Mouse (Mus musculus): Measurements from ENCODE around the gene Tmbim7. TPM values are rescaled to one million over a fixed set of nuclear protein-coding genes. Genes with fewer than 3 reads are reported as not detected.
"Not testable (repeated sequence)": the region's sequence is repeated elsewhere in the genome, so short reads cannot be mapped to it uniquely, and the experiment has no call there.

Tmbim7 gene
- polyA plus RNA-seq, 1 experiment from 2014 or later, result not detected

- H3K9me3 ChIP-seq (replicated peaks), result no peaks in the 10 kb centered on the region
- peaks cover 10% of the 10 kb centered on the region for H3K4me1 ChIP-seq (replicated peaks)
- peaks cover 39% of the 10 kb centered on the region for H3K36me3 ChIP-seq
- H3K27me3 ChIP-seq, result no peaks in the 10 kb centered on the region
- H3K4me3 ChIP-seq, result no peak overlapping the region
- 80% methylated on average over 6 of the region's 6 CpGs for WGBS
- no peak overlapping the region for H3K4me2 ChIP-seq
- H3K9ac ChIP-seq, result no peak overlapping the region
- no peak overlapping the region for H3K27ac ChIP-seq
- no peak for ATAC-seq (replicated peaks; ENCODE audit: insufficient number of reproducible peaks, insufficient read depth, low FRiP score, low read depth)
Measured at GRCm38 (mm10) chr5:3645326-3645725, 5.7 kb upstream of the Tmbim7 start.

GRCm38 (mm10) chr5:3646539-3646938 lies 4.4 kb upstream of the Tmbim7 start:
- H3K9me3 ChIP-seq (replicated peaks), result no peaks in the 10 kb centered on the region
- H3K4me1 ChIP-seq (replicated peaks), result peaks cover 10% of the 10 kb centered on the region
- peaks cover 30% of the 10 kb centered on the region for H3K36me3 ChIP-seq
- H3K4me3 ChIP-seq, result peak overlapping the region; percentile 82
- H3K27me3 ChIP-seq, result no peaks in the 10 kb centered on the region
- H3K4me2 ChIP-seq, result peak overlapping the region; percentile 65
- 22% methylated on average over 6 of the region's 6 CpGs for WGBS
- peak overlapping the region; percentile 88 for H3K9ac ChIP-seq
- no peak overlapping the region for H3K27ac ChIP-seq
- no peak for ATAC-seq (replicated peaks; ENCODE audit: insufficient number of reproducible peaks, insufficient read depth, low FRiP score, low read depth)

DNA sequence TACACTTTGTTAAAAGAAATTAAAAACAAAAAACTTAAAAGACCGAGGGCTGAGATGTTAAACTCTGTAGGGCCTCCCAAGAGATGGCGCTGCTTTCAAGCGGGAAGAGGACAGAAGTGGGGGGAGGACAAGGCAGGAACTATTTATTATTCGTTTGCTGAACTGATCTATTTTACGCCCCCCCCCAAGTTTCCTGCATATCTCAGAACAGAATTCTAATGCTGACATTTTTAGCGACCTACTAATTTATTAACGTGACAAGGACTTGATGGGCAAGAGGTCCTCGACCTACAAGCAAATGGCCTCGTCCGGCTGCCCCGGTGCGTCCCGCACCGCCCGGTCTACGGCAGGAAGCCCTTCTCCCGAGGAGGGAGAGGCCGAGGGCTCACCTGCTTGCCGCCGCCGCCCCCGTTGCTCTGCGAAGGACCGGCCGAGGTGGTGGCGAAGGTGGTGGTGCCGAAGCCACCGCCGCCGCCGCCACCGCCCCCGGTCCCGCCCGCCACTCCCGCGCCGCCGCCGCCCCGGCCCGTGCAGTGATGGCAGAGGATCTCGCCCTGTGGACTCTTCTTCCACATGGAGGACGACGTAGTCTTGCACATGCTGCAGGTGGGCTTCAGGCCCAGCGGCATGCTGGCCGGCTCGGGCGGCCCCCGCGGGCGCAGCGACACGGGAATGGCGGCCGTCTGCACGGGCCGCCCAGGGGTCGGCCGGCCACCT lies 3.8 kb upstream of the Tmbim7 start:
- H3K27ac ChIP-seq, result peak overlapping the region; percentile 90
- no peaks in the 10 kb centered on the region for H3K9me3 ChIP-seq (replicated peaks)
- ATAC-seq (replicated peaks; ENCODE audit: insufficient number of reproducible peaks, insufficient read depth, low FRiP score, low read depth), result peak; percentile 72
- H3K27me3 ChIP-seq, result no peaks in the 10 kb centered on the region
- peak overlapping the region; percentile 65 for H3K4me2 ChIP-seq
- peaks cover 10% of the 10 kb centered on the region for H3K4me1 ChIP-seq (replicated peaks)
- H3K4me3 ChIP-seq, result peak overlapping the region; percentile 82
- WGBS, result under 1% methylated on average over 56 of the region's 60 CpGs
- peaks cover 23% of the 10 kb centered on the region for H3K36me3 ChIP-seq
- H3K9ac ChIP-seq, result peak overlapping the region; percentile 88

- Histone ChIP-seq H3K27me3 (no peaks in the 10 kb centered on the region), H3K27ac (peak overlapping the region; percentile 90), H3K4me2 (peak overlapping the region; percentile 65), H3K4me3 (peak overlapping the region; percentile 82), H3K9ac (peak overlapping the region; percentile 88), H3K36me3 (peaks cover 18% of the 10 kb centered on the region), H3K9me3 (replicated peaks) (no peaks in the 10 kb centered on the region), H3K4me1 (replicated peaks) (peaks cover 10% of the 10 kb centered on the region)
- 1% methylated on average over 44 of the region's 46 CpGs for WGBS
- peak; percentile 96 for ATAC-seq (replicated peaks; ENCODE audit: insufficient number of reproducible peaks, insufficient read depth, low FRiP score, low read depth)
Measured at GRCm38 (mm10) chr5:3647708-3648121, 3.3 kb upstream of the Tmbim7 start.

- Histone ChIP-seq H3K36me3 (peaks cover 13% of the 10 kb centered on the region), H3K9me3 (replicated peaks) (no peaks in the 10 kb centered on the region), H3K4me2 (peak overlapping the region; percentile 65), H3K4me3 (0 out of 2 replicates have a peak overlapping the region, but pooled peaks have one; percentile 8), H3K9ac (no peak overlapping the region), H3K27me3 (no peaks in the 10 kb centered on the region), H3K27ac (0 out of 2 replicates have a peak overlapping the region, but pooled peaks have one; percentile 37), H3K4me1 (replicated peaks) (peaks cover 10% of the 10 kb centered on the region)
- no peak for ATAC-seq (replicated peaks; ENCODE audit: insufficient number of reproducible peaks, insufficient read depth, low FRiP score, low read depth)
- WGBS, result 54% methylated on average over 4 of the region's 4 CpGs
Measured at GRCm38 (mm10) chr5:3648206-3648848, 2.7 kb upstream of the Tmbim7 start.

- no peak for ATAC-seq (replicated peaks; ENCODE audit: insufficient number of reproducible peaks, insufficient read depth, low FRiP score, low read depth)
- Histone ChIP-seq H3K9me3 (replicated peaks) (no peaks in the 10 kb centered on the region), H3K4me3 (no peak overlapping the region), H3K4me1 (replicated peaks) (peaks cover 10% of the 10 kb centered on the region), H3K4me2 (no peak overlapping the region), H3K27me3 (no peaks in the 10 kb centered on the region), H3K27ac (no peak overlapping the region), H3K36me3 (peaks cover 11% of the 10 kb centered on the region), H3K9ac (no peak overlapping the region)
- WGBS, result 74% methylated on average over 4 of the region's 4 CpGs
Measured at GRCm38 (mm10) chr5:3648849-3649210, 2.2 kb upstream of the Tmbim7 start.

- 80% methylated on average over 5 of the region's 5 CpGs for WGBS
- Histone ChIP-seq H3K9me3 (replicated peaks) (no peaks in the 10 kb centered on the region), H3K36me3 (no peaks in the 10 kb centered on the region), H3K27me3 (no peaks in the 10 kb centered on the region), H3K27ac (no peak overlapping the region), H3K4me2 (no peak overlapping the region), H3K4me1 (replicated peaks) (0 out of 2 replicates have a peak, but pooled peaks cover under 1% of the 10 kb centered on the region), H3K9ac (no peak overlapping the region), H3K4me3 (no peak overlapping the region)
- ATAC-seq (replicated peaks; ENCODE audit: insufficient number of reproducible peaks, insufficient read depth, low FRiP score, low read depth), result no peak
Measured at GRCm38 (mm10) chr5:3651621-3652020, 640 bp downstream of the Tmbim7 start.

GRCm38 (mm10) chr5:3652903-3653575 lies 2.1 kb downstream of the Tmbim7 start:
- not testable (repeated sequence) for H3K4me3 ChIP-seq; H3K4me1 ChIP-seq (replicated peaks); H3K27ac ChIP-seq; H3K27me3 ChIP-seq; H3K9ac ChIP-seq; ATAC-seq (replicated peaks; ENCODE audit: insufficient number of reproducible peaks, insufficient read depth, low FRiP score, low read depth); H3K36me3 ChIP-seq; H3K4me2 ChIP-seq; H3K9me3 ChIP-seq (replicated peaks)
- WGBS, result 92% methylated on average over 16 of the region's 25 CpGs

GRCm38 (mm10) chr5:3653801-3654200 lies 2.8 kb downstream of the Tmbim7 start:
- ATAC-seq (replicated peaks; ENCODE audit: insufficient number of reproducible peaks, insufficient read depth, low FRiP score, low read depth), result no peak
- H3K4me3 ChIP-seq, result no peak overlapping the region
- no peak overlapping the region for H3K9ac ChIP-seq
- WGBS, result 81% methylated on average over 4 of the region's 4 CpGs
- H3K36me3 ChIP-seq, result no peaks in the 10 kb centered on the region
- H3K9me3 ChIP-seq (replicated peaks), result no peaks in the 10 kb centered on the region
- no peak overlapping the region for H3K4me2 ChIP-seq
- no peaks in the 10 kb centered on the region for H3K4me1 ChIP-seq (replicated peaks)
- H3K27me3 ChIP-seq, result no peaks in the 10 kb centered on the region
- H3K27ac ChIP-seq, result no peak overlapping the region

DNA sequence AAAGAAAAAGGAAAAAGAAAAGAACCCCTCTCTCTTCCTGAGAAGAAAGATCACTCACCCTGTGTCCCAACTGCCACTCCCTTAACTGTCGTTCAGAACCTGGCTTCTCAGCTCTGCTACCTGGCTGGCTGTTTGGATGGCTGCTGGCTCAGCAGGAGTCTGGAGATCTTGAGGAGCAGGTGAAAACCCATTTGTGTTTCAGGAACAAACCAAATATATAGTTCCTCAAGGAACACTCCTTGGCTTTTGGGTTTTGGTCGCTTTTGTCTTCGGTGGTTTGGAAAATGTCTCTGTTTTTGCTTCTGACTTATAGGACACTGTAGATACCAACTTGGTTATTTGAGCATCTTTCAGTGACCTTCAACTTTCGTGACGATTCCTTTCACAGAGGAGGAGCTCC lies 6.1 kb downstream of the Tmbim7 start, which contains the start of gene Gatad1:
TSS of gene Gatad1 (minus strand) at position 101 of the 400 bp plus-strand sequence.
- Histone ChIP-seq H3K9ac (no peak within 1 kb of the TSS), H3K27ac (no peak within 1 kb of the TSS), H3K9me3 (replicated peaks) (no peaks in the 10 kb centered on the region), H3K4me3 (no peak within 1 kb of the TSS), H3K27me3 (no peaks in the 10 kb centered on the region), H3K36me3 (no peaks in the 10 kb centered on the region), H3K4me1 (replicated peaks) (no peaks in the 10 kb centered on the region), H3K4me2 (no peak within 1 kb of the TSS)
- 75% methylated on average over 5 of the region's 5 CpGs for WGBS
- ATAC-seq (replicated peaks; ENCODE audit: insufficient number of reproducible peaks, insufficient read depth, low FRiP score, low read depth), result no peak

- Histone ChIP-seq H3K27ac (no peak overlapping the region), H3K36me3 (no peaks in the 10 kb centered on the region), H3K4me3 (no peak overlapping the region), H3K27me3 (no peaks in the 10 kb centered on the region), H3K4me1 (replicated peaks) (no peaks in the 10 kb centered on the region), H3K9me3 (replicated peaks) (no peaks in the 10 kb centered on the region), H3K4me2 (no peak overlapping the region), H3K9ac (no peak overlapping the region)
- WGBS, result 88% methylated on average over 2 of the region's 2 CpGs
- ATAC-seq (replicated peaks; ENCODE audit: insufficient number of reproducible peaks, insufficient read depth, low FRiP score, low read depth), result no peak
Measured at GRCm38 (mm10) chr5:3665225-3665624, 14.2 kb downstream of the Tmbim7 start.

All from heart, embryonic 15.5 days (tissue).